Comparison of ENCODE assay signal across 10 mouse cellular contexts in genomic region chr1:178464140-178464539, GRCm38 (mm10). TPM values are rescaled to one million over a fixed set of nuclear protein-coding genes. Genes with fewer than 3 reads are reported as not detected.
DNase-seq lines count a peak whose midpoint lies in the region; ATAC-seq and TF ChIP-seq lines count a peak whose summit lies in the region.
"Had no signal": no experiment of that assay in that cellular context is flagged by ENCODE, and none has a peak within 500 bp of the region (broad histone marks: within the 10 kb centered on the region; RNA-seq: fewer than 3 reads in every experiment).

No protein-coding gene starts in this region.

- no peaks in the 10 kb centered on the region for H3K79me2 ChIP-seq in heart, adult 2 months (replicated peaks; ENCODE audit: control insufficient read depth, insufficient read depth, low read length)

- H3K4me1 ChIP-seq in kidney, postnatal 0 days (replicated peaks; ENCODE audit: insufficient read depth, low read length), result no peaks in the 10 kb centered on the region
- H3K4me1 ChIP-seq in stomach, embryonic 14.5 days (ENCODE audit: control insufficient read depth, insufficient read depth, low read length), result no peaks in the 10 kb centered on the region
- no peaks in the 10 kb centered on the region for H3K4me1 ChIP-seq in stomach, postnatal 0 days (replicated peaks; ENCODE audit: control insufficient read depth, insufficient read depth)
- no peaks in the 10 kb centered on the region for H3K4me1 ChIP-seq in limb, embryonic 10.5 days
- no peaks in the 10 kb centered on the region for H3K4me1 ChIP-seq in stomach, embryonic 16.5 days (ENCODE audit: control insufficient read depth, insufficient read depth, low read length)
- no peaks in the 10 kb centered on the region; the same call in 1 of the 2 replicates for H3K4me1 ChIP-seq in heart, adult 2 months (ENCODE audit: control insufficient read depth, insufficient read depth, low read length)
- H3K4me1 ChIP-seq: heart, embryonic 13.5 days had no signal

- no peak overlapping the region for H3K9ac ChIP-seq in kidney, postnatal 0 days (ENCODE audit: low read depth, low read length)
- H3K9ac ChIP-seq in stomach, embryonic 14.5 days (replicated peaks; ENCODE audit: low read depth, low read length), result no peak overlapping the region
- H3K9ac ChIP-seq in stomach, postnatal 0 days (ENCODE audit: low read length), result no peak overlapping the region
- no peak overlapping the region for H3K9ac ChIP-seq in stomach, embryonic 16.5 days (ENCODE audit: low read length)
- no peak overlapping the region for H3K9ac ChIP-seq in heart, adult 2 months (ENCODE audit: low read depth, low read length)
- H3K9ac ChIP-seq: heart, embryonic 13.5 days had no signal

- no peak for TF ChIP-seq POLR2A in heart, adult 2 months (IDR thresholded peaks at IDR 0.05; ENCODE audit: insufficient read depth, low read depth, low read length)

- H3K27me3 ChIP-seq in kidney, postnatal 0 days (ENCODE audit: insufficient read depth, low read length), result no peaks in the 10 kb centered on the region
- H3K27me3 ChIP-seq in stomach, embryonic 14.5 days (ENCODE audit: control insufficient read depth, insufficient read depth, low read length), result no peaks in the 10 kb centered on the region
- no peaks in the 10 kb centered on the region for H3K27me3 ChIP-seq in stomach, postnatal 0 days (ENCODE audit: control insufficient read depth, insufficient read depth, low read length)
- H3K27me3 ChIP-seq in limb, embryonic 10.5 days (ENCODE audit: low read depth, poor library complexity, severe bottlenecking), result no peaks in the 10 kb centered on the region
- H3K27me3 ChIP-seq in stomach, embryonic 16.5 days (ENCODE audit: control insufficient read depth, insufficient read depth, low read length), result no peaks in the 10 kb centered on the region
- no peaks in the 10 kb centered on the region for H3K27me3 ChIP-seq in heart, adult 2 months (ENCODE audit: control insufficient read depth, insufficient read depth, low read length)
- H3K27me3 ChIP-seq: heart, embryonic 13.5 days had no signal

- intact Hi-C loops in heart, adult 2 months (cut with DNase I), result loop anchor here (10.0 kb wide), 1 partner anchor 519 kb away; no protein-coding TSS in a partner anchor

- no peak for DNase-seq in kidney, postnatal 0 days (ENCODE audit: low spot score)
- no peak for DNase-seq in kidney, adult 11 months
- no peak for DNase-seq in stomach, postnatal 0 days (ENCODE audit: low spot score)
- peak; percentile 23 for DNase-seq in limb, embryonic 10.5 days (ENCODE audit: low spot score)
- no peak for DNase-seq in heart, adult 2 months
- DNase-seq in layer of hippocampus, adult 2 months (ENCODE audit: low spot score in 2 of 2), result no peak

- no peaks in the 10 kb centered on the region for H3K9me3 ChIP-seq in kidney, postnatal 0 days (replicated peaks; ENCODE audit: low read length)
- no peaks in the 10 kb centered on the region for H3K9me3 ChIP-seq in stomach, embryonic 14.5 days (ENCODE audit: control insufficient read depth, low read depth, low read length)
- no peaks in the 10 kb centered on the region for H3K9me3 ChIP-seq in stomach, postnatal 0 days (ENCODE audit: control insufficient read depth, low read length)
- no peaks in the 10 kb centered on the region for H3K9me3 ChIP-seq in limb, embryonic 10.5 days (replicated peaks)
- no peaks in the 10 kb centered on the region for H3K9me3 ChIP-seq in stomach, embryonic 16.5 days (replicated peaks; ENCODE audit: control insufficient read depth, low read length)
- H3K9me3 ChIP-seq: heart, embryonic 13.5 days had no signal

- TF ChIP-seq EP300 in stomach, postnatal 0 days (optimal IDR thresholded peaks at IDR 0.05), result no peak
- no peak for TF ChIP-seq EP300 in heart, adult 2 months (IDR thresholded peaks at IDR 0.05; ENCODE audit: insufficient read depth, low read depth, low read length)

- no peak overlapping the region for H3K27ac ChIP-seq in kidney, postnatal 0 days
- no peak overlapping the region for H3K27ac ChIP-seq in stomach, embryonic 14.5 days (ENCODE audit: low read length)
- no peak overlapping the region for H3K27ac ChIP-seq in stomach, postnatal 0 days (replicated peaks)
- no peak overlapping the region for H3K27ac ChIP-seq in limb, embryonic 10.5 days
- H3K27ac ChIP-seq in stomach, embryonic 16.5 days (ENCODE audit: low read length), result no peak overlapping the region
- no peak overlapping the region for H3K27ac ChIP-seq in heart, adult 2 months
- H3K27ac ChIP-seq in layer of hippocampus, adult 2 months, result no peak overlapping the region
- H3K27ac ChIP-seq: heart, embryonic 13.5 days; macrophage had no signal

- no peaks in the 10 kb centered on the region for H3K36me3 ChIP-seq in kidney, postnatal 0 days (ENCODE audit: insufficient read depth, low read length)
- H3K36me3 ChIP-seq in stomach, embryonic 14.5 days (ENCODE audit: control insufficient read depth, insufficient read depth, low read length), result no peaks in the 10 kb centered on the region
- H3K36me3 ChIP-seq in stomach, postnatal 0 days (ENCODE audit: control insufficient read depth, insufficient read depth, low read length), result no peaks in the 10 kb centered on the region
- no peaks in the 10 kb centered on the region for H3K36me3 ChIP-seq in limb, embryonic 10.5 days
- no peaks in the 10 kb centered on the region for H3K36me3 ChIP-seq in stomach, embryonic 16.5 days (ENCODE audit: control insufficient read depth, insufficient read depth, low read length)
- H3K36me3 ChIP-seq in heart, adult 2 months (ENCODE audit: control insufficient read depth, insufficient read depth, low read length), result no peaks in the 10 kb centered on the region

- 30% methylated on average over 4 of the region's 4 CpGs for WGBS in kidney, postnatal 0 days
- WGBS in stomach, embryonic 14.5 days, result 29% methylated on average over 4 of the region's 4 CpGs
- 33% methylated on average over 4 of the region's 4 CpGs for WGBS in stomach, postnatal 0 days
- 36% methylated on average over 4 of the region's 4 CpGs for WGBS in limb, embryonic 10.5 days
- 34% methylated on average over 4 of the region's 4 CpGs for WGBS in stomach, embryonic 16.5 days
- WGBS in heart, adult 2 months, result 38% methylated on average over 4 of the region's 4 CpGs

- 0 out of 2 replicates have a peak, but pooled peaks have one; percentile 59 for ATAC-seq in kidney, postnatal 0 days (replicated peaks; ENCODE audit: low FRiP score, low read depth)
- peak; percentile 53; the same call in 1 of the 2 replicates for ATAC-seq in stomach, embryonic 14.5 days (ENCODE audit: insufficient number of reproducible peaks, insufficient read depth, low FRiP score, low read depth)
- ATAC-seq in stomach, postnatal 0 days (ENCODE audit: low FRiP score, low TSS enrichment), result no peak; the same call in 1 of the 2 replicates
- peak; percentile 53; the same call in 1 of the 2 replicates for ATAC-seq in stomach, embryonic 16.5 days (ENCODE audit: insufficient read depth, low FRiP score)

- no peak overlapping the region for H3K4me2 ChIP-seq in kidney, postnatal 0 days (ENCODE audit: low read length)
- no peak overlapping the region for H3K4me2 ChIP-seq in stomach, embryonic 14.5 days (replicated peaks; ENCODE audit: low read depth, low read length)
- no peak overlapping the region for H3K4me2 ChIP-seq in stomach, postnatal 0 days (replicated peaks; ENCODE audit: low read depth)
- H3K4me2 ChIP-seq in stomach, embryonic 16.5 days (ENCODE audit: low read depth, low read length), result no peak overlapping the region
- H3K4me2 ChIP-seq: heart, embryonic 13.5 days had no signal

- TF ChIP-seq CTCF in kidney, postnatal 0 days (IDR thresholded peaks at IDR 0.05; ENCODE audit: low read depth), result no peak
- TF ChIP-seq CTCF in stomach, postnatal 0 days (IDR thresholded peaks at IDR 0.05; ENCODE audit: low read depth), result no peak
- no peak for TF ChIP-seq CTCF in heart, adult 2 months (IDR thresholded peaks at IDR 0.05)
- no peak for TF ChIP-seq CTCF in layer of hippocampus, adult 2 months (conservative IDR thresholded peaks at IDR 0.05)

- no peak overlapping the region for H3K4me3 ChIP-seq in kidney, postnatal 0 days (replicated peaks; ENCODE audit: low read depth, low read length)
- H3K4me3 ChIP-seq in stomach, embryonic 14.5 days (ENCODE audit: low read depth, low read length), result no peak overlapping the region
- no peak overlapping the region for H3K4me3 ChIP-seq in stomach, postnatal 0 days (ENCODE audit: low read depth, low read length)
- no peak overlapping the region for H3K4me3 ChIP-seq in limb, embryonic 10.5 days
- no peak overlapping the region for H3K4me3 ChIP-seq in stomach, embryonic 16.5 days (replicated peaks; ENCODE audit: low read length)
- no peak overlapping the region for H3K4me3 ChIP-seq in heart, adult 2 months
- no peak overlapping the region for H3K4me3 ChIP-seq in layer of hippocampus, adult 2 months
- H3K4me3 ChIP-seq: heart, embryonic 13.5 days had no signal

RNA-seq across cellular contexts. Expression of gene Efcab2, which starts 58.3 kb away (rescaled TPM):
- 8.1 TPM in 2 replicates for polyA plus RNA-seq in kidney, postnatal 0 days (2015; fragmentation: Nextera tagmentation; extraction: Ambion mirVana)
- 6.3 and 7.1 TPM in 2 replicates for polyA plus RNA-seq in stomach, embryonic 14.5 days (2014; fragmentation: Nextera tagmentation; extraction: Ambion mirVana)
- polyA plus RNA-seq in stomach, postnatal 0 days (2015; fragmentation: Nextera tagmentation; extraction: Ambion mirVana), result 3.5 and 3.7 TPM in 2 replicates
- 4.0 and 4.6 TPM in 2 replicates for polyA plus RNA-seq in limb, embryonic 10.5 days (2016; fragmentation: Nextera tagmentation; extraction: Ambion mirVana)
- 5.7 and 6.6 TPM in 2 replicates for polyA plus RNA-seq in stomach, embryonic 16.5 days (2015; fragmentation: Nextera tagmentation; extraction: Ambion mirVana)
- 100 to 1,000 TPM in 1 of 2 experiments, 10 to 100 TPM in 1; 94.1 to 112 TPM for total RNA-seq in heart, adult 2 months (2021)
- polyA plus RNA-seq in heart, adult 2 months (2012; rRNA removed), result 11.4 and 32.0 TPM in 2 replicates
- total RNA-seq in layer of hippocampus, adult 2 months (2021), result 10 to 100 TPM in 1 of 2 experiments, 1 to 10 TPM in 1; 8.1 to 11.1 TPM
